Mouse (Mus musculus) WW6 (cell line): Measurements from ENCODE around the gene Gm20422.
A peak's percentile ranks its signal among the peaks of the same experiment; 100 is the strongest.

Experiments used
- DNase-seq: peaks from one replicate; pipeline ENCODE4 v3.0.0-alpha.2; 2013; ENCODE audit warnings: low read depth, low spot score

Gm20422 gene

GRCm38 (mm10) chr8:69774503-69775148, at the start of gene Gm20422:
Gm20422 (minus strand) TSS chr8:69774886.
- peak; percentile 93 for DNase-seq

GRCm38 (mm10) chr8:69822386-69823191, 47.9 kb upstream of the Gm20422 start, which contains the start of gene Lpar2:
Lpar2 (plus strand) TSS chr8:69822429.
- DNase-seq, result peak; percentile 75

GRCm38 (mm10) chr8:69821971-69822385, 47.3 kb upstream of the Gm20422 start:
- no peak for DNase-seq

GRCm38 (mm10) chr8:69820466-69820865, 45.8 kb upstream of the Gm20422 start:
- no peak for DNase-seq

GRCm38 (mm10) chr8:69815396-69815795, 40.7 kb upstream of the Gm20422 start:
- DNase-seq, result no peak

- DNase-seq, result no peak
These were observed 40.2 kb upstream of the Gm20422 start for GRCm38 (mm10) chr8:69814881-69815280.

- no peak for DNase-seq
These were observed 35.1 kb upstream of the Gm20422 start for GRCm38 (mm10) chr8:69809820-69810219.

GRCm38 (mm10) chr8:69808864-69809403, 34.2 kb upstream of the Gm20422 start:
- no peak for DNase-seq

GRCm38 (mm10) chr8:69808094-69808863, 33.6 kb upstream of the Gm20422 start, which contains the start of gene Gmip:
Gmip (plus strand) TSS chr8:69808679.
- DNase-seq, result no peak

GRCm38 (mm10) chr8:69807236-69807635, 32.5 kb upstream of the Gm20422 start:
- no peak for DNase-seq

- DNase-seq, result no peak
These were observed 30.8 kb upstream of the Gm20422 start for GRCm38 (mm10) chr8:69805491-69805890.

- DNase-seq, result no peak
These were observed 30.4 kb upstream of the Gm20422 start for GRCm38 (mm10) chr8:69805086-69805485.

GRCm38 (mm10) chr8:69804537-69804936, 29.9 kb upstream of the Gm20422 start:
- DNase-seq, result no peak

- no peak for DNase-seq
These were observed 28.7 kb upstream of the Gm20422 start for GRCm38 (mm10) chr8:69803366-69803765.

- DNase-seq, result no peak
These were observed 27.5 kb upstream of the Gm20422 start for GRCm38 (mm10) chr8:69802216-69802615.

GRCm38 (mm10) chr8:69801796-69802195, 27.1 kb upstream of the Gm20422 start:
- no peak for DNase-seq

- no peak for DNase-seq
These were observed 25.3 kb upstream of the Gm20422 start for GRCm38 (mm10) chr8:69799946-69800345.

GRCm38 (mm10) chr8:69799261-69799660, 24.6 kb upstream of the Gm20422 start:
- no peak for DNase-seq

GRCm38 (mm10) chr8:69797661-69798060, 23.0 kb upstream of the Gm20422 start:
- no peak for DNase-seq

- no peak for DNase-seq
These were observed 22.1 kb upstream of the Gm20422 start for GRCm38 (mm10) chr8:69796721-69797345.

GRCm38 (mm10) chr8:69794901-69795300, 20.2 kb upstream of the Gm20422 start:
- DNase-seq, result no peak
